Mouse (Mus musculus) urinary bladder, postnatal 10 days (tissue): ENCODE measurements around the gene Ccdc58.
"Not testable (repeated sequence)": the region's sequence is repeated elsewhere in the genome, so short reads cannot be mapped to it uniquely, and the experiment has no call there.

Experiments used
- DNase-seq: peaks from one replicate; pipeline ENCODE4 v3.0.0; 2022; ENCODE audit warnings: low spot score

Gene Ccdc58

GRCm38 (mm10) chr16:36074772-36075171 is 3.3 kb downstream of the Ccdc58 start:
- DNase-seq, result no peak

- no peak for DNase-seq
Measured at GRCm38 (mm10) chr16:36079916-36080315, 8.4 kb downstream of the Ccdc58 start.

GRCm38 (mm10) chr16:36087846-36088245 is 16.4 kb downstream of the Ccdc58 start:
- no peak for DNase-seq

- no peak for DNase-seq
Measured at GRCm38 (mm10) chr16:36089065-36089464, 17.6 kb downstream of the Ccdc58 start.

GRCm38 (mm10) chr16:36089850-36090616 is 18.5 kb downstream of the Ccdc58 start:
- no peak for DNase-seq

- DNase-seq, result no peak
Measured at GRCm38 (mm10) chr16:36090785-36091509, 19.5 kb downstream of the Ccdc58 start.

- DNase-seq, result no peak
Measured at GRCm38 (mm10) chr16:36094079-36094478, 22.6 kb downstream of the Ccdc58 start.

- DNase-seq, result not testable (repeated sequence)
Measured at GRCm38 (mm10) chr16:36097813-36098499, 26.5 kb downstream of the Ccdc58 start.

GRCm38 (mm10) chr16:36101526-36101925 is 30.0 kb downstream of the Ccdc58 start:
- DNase-seq, result no peak

GRCm38 (mm10) chr16:36102211-36102610 is 30.7 kb downstream of the Ccdc58 start:
- no peak for DNase-seq

- DNase-seq, result not testable (repeated sequence)
Measured at GRCm38 (mm10) chr16:36111486-36111885, 40.0 kb downstream of the Ccdc58 start.

GRCm38 (mm10) chr16:36115751-36116150 is 44.3 kb downstream of the Ccdc58 start:
- not testable (repeated sequence) for DNase-seq

- DNase-seq, result no peak
Measured at GRCm38 (mm10) chr16:36128092-36128491, 56.6 kb downstream of the Ccdc58 start.

GRCm38 (mm10) chr16:36131141-36131540 is 59.7 kb downstream of the Ccdc58 start, which contains the start of gene Csta1:
Csta1 (minus strand) TSS chr16:36131241.
- no peak for DNase-seq

GRCm38 (mm10) chr16:36138201-36138600 is 66.7 kb downstream of the Ccdc58 start:
- DNase-seq, result no peak
